Mouse (Mus musculus) kidney, adult 2 months (tissue): ENCODE measurements around the gene Sall1.

Experiments
- CTCF ChIP-seq: fragments of 200-500 bp; conservative IDR thresholded peaks from 2 replicates; pipeline ENCODE4 v1.5.1; 2011; ENCODE audit warnings: low read depth, mild to moderate bottlenecking, control low read depth, low read length, moderate library complexity, mixed read lengths; ENCODE audit not compliant: insufficient read depth, insufficient read length
- POLR2A ChIP-seq: fragments of 200-500 bp; IDR thresholded peaks from one replicate; pipeline ENCODE4 v1.6.1; 2011; ENCODE audit warnings: low read depth, low read length, control low read depth

DNA sequence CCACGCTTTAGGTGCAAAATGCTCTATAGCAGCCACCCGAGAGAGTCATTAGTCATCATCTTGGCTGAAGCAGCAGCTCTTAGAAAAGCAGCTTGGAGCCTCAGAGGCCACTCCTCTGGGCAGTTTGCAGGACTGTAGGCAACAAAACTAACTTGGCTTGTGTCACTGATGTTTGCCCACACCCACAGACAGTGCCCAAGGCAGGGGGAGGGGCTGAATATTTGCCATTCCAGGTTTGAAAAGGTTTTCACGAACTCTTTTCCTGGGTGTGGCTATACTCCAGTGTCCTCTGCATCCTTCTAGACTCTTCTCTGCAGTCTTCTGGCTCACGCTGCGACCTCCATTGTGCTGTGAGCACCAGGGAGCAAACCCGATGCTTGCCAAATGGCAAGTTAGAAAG lies 28.4 kb downstream of the Sall1 start:
- TF ChIP-seq CTCF (no peak), POLR2A (no peak)
